18 mouse cellular contexts compared by ENCODE assay signal in genomic region chr1:106597575-106598291, GRCm38 (mm10).
DNase-seq lines count a peak whose midpoint lies in the region; ATAC-seq and TF ChIP-seq lines count a peak whose summit lies in the region.
"Had no signal": no experiment of that assay in that cellular context is flagged by ENCODE, and none has a peak within 500 bp of the region (broad histone marks: within the 10 kb centered on the region; RNA-seq: fewer than 3 reads in every experiment).

No protein-coding gene starts in this region.

- no peaks in the 10 kb centered on the region for H3K36me3 ChIP-seq in kidney, embryonic 15.5 days
- no peaks in the 10 kb centered on the region for H3K36me3 ChIP-seq in kidney, adult 2 months (ENCODE audit: control insufficient read depth, insufficient read depth, low read length)
- H3K36me3 ChIP-seq in limb, embryonic 15.5 days, result no peaks in the 10 kb centered on the region
- no peaks in the 10 kb centered on the region for H3K36me3 ChIP-seq in forebrain, embryonic 13.5 days (ENCODE audit: poor library complexity, severe bottlenecking)
- H3K36me3 ChIP-seq: embryonic facial prominence, embryonic 15.5 days; forebrain, embryonic 10.5 days; G1E; heart, embryonic 13.5 days; hindbrain, embryonic 15.5 days had no signal

- TF ChIP-seq POLR2A in kidney, adult 2 months (IDR thresholded peaks at IDR 0.05; ENCODE audit: low read depth, low read length), result no peak

- H3K27me3 ChIP-seq in kidney, embryonic 15.5 days, result no peaks in the 10 kb centered on the region
- no peaks in the 10 kb centered on the region for H3K27me3 ChIP-seq in kidney, adult 2 months (replicated peaks; ENCODE audit: control insufficient read depth, insufficient read depth, low read length)
- H3K27me3 ChIP-seq in limb, embryonic 15.5 days, result no peaks in the 10 kb centered on the region
- H3K27me3 ChIP-seq in forebrain, embryonic 13.5 days, result no peaks in the 10 kb centered on the region
- H3K27me3 ChIP-seq: embryonic facial prominence, embryonic 15.5 days; heart, embryonic 13.5 days; hindbrain, embryonic 15.5 days had no signal

- no peak for DNase-seq in kidney, adult 2 months
- DNase-seq in A20 (ENCODE audit: low read depth, low spot score), result peak; percentile 15
- peak; percentile 51 for DNase-seq in forelimb bud, embryonic 11.5 days (ENCODE audit: low read depth, low spot score)
- DNase-seq: adrenal gland, adult 8-10 months; adrenal gland, postnatal 36 days; cerebellum, adult 2 months; gastrocnemius, postnatal 14 days; heart, postnatal 36 days had no signal

- no peak overlapping the region for H3K4me3 ChIP-seq in kidney, embryonic 15.5 days (replicated peaks)
- no peak overlapping the region for H3K4me3 ChIP-seq in kidney, adult 2 months (ENCODE audit: insufficient read depth, low read depth, low read length)
- H3K4me3 ChIP-seq in limb, embryonic 15.5 days, result no peak overlapping the region
- H3K4me3 ChIP-seq in forebrain, embryonic 13.5 days, result no peak overlapping the region
- H3K4me3 ChIP-seq: embryonic facial prominence, embryonic 15.5 days; erythroblast, embryonic 14.5 days; forebrain, embryonic 10.5 days; heart, embryonic 13.5 days; hindbrain, embryonic 15.5 days had no signal

- 48% methylated on average over 5 of the region's 5 CpGs for WGBS in kidney, embryonic 15.5 days
- WGBS in kidney, adult 2 months, result 71% methylated on average over 5 of the region's 5 CpGs
- WGBS in limb, embryonic 15.5 days, result 17% methylated on average over 5 of the region's 5 CpGs
- WGBS in forebrain, embryonic 13.5 days, result 70% methylated on average over 5 of the region's 5 CpGs

- H3K4me1 ChIP-seq in kidney, embryonic 15.5 days, result peaks cover 25% of the 10 kb centered on the region
- peaks cover 3% of the 10 kb centered on the region; the same call in 1 of the 2 replicates for H3K4me1 ChIP-seq in kidney, adult 2 months (ENCODE audit: control insufficient read depth, insufficient read depth, low read length)
- H3K4me1 ChIP-seq in limb, embryonic 15.5 days, result peaks cover 12% of the 10 kb centered on the region
- peaks cover 10% of the 10 kb centered on the region for H3K4me1 ChIP-seq in forebrain, embryonic 13.5 days

- no peak overlapping the region for H3K4me2 ChIP-seq in kidney, embryonic 15.5 days
- no peak overlapping the region for H3K4me2 ChIP-seq in limb, embryonic 15.5 days
- no peak overlapping the region for H3K4me2 ChIP-seq in forebrain, embryonic 13.5 days
- H3K4me2 ChIP-seq: embryonic facial prominence, embryonic 15.5 days; heart, embryonic 13.5 days; hindbrain, embryonic 15.5 days had no signal

- no peak overlapping the region for H3K9ac ChIP-seq in kidney, embryonic 15.5 days
- no peak overlapping the region for H3K9ac ChIP-seq in limb, embryonic 15.5 days
- no peak overlapping the region for H3K9ac ChIP-seq in forebrain, embryonic 13.5 days
- H3K9ac ChIP-seq: embryonic facial prominence, embryonic 15.5 days; heart, embryonic 13.5 days; hindbrain, embryonic 15.5 days had no signal

- no peaks in the 10 kb centered on the region for H3K9me3 ChIP-seq in kidney, embryonic 15.5 days (replicated peaks)
- H3K9me3 ChIP-seq in limb, embryonic 15.5 days, result no peaks in the 10 kb centered on the region
- no peaks in the 10 kb centered on the region for H3K9me3 ChIP-seq in forebrain, embryonic 13.5 days (replicated peaks)
- H3K9me3 ChIP-seq: embryonic facial prominence, embryonic 15.5 days; forebrain, embryonic 10.5 days; G1E; heart, embryonic 13.5 days; hindbrain, embryonic 15.5 days had no signal

- peak overlapping the region; percentile 56 for H3K27ac ChIP-seq in kidney, embryonic 15.5 days
- no peak overlapping the region for H3K27ac ChIP-seq in kidney, adult 2 months (ENCODE audit: insufficient read depth, low read depth, low read length)
- peak overlapping the region; percentile 47 for H3K27ac ChIP-seq in limb, embryonic 15.5 days
- H3K27ac ChIP-seq in forebrain, embryonic 13.5 days, result no peak overlapping the region
- H3K27ac ChIP-seq: embryonic facial prominence, embryonic 15.5 days; forebrain, embryonic 10.5 days; heart, embryonic 13.5 days; hindbrain, embryonic 15.5 days had no signal

- peak; percentile 37; the same call in 1 of the 2 replicates for ATAC-seq in kidney, embryonic 15.5 days (replicated peaks; ENCODE audit: low FRiP score)
- peak; percentile 59; the same call in 1 of the 2 replicates for ATAC-seq in limb, embryonic 15.5 days (ENCODE audit: insufficient number of reproducible peaks, low FRiP score, low TSS enrichment, low read depth)
- ATAC-seq in forebrain, embryonic 13.5 days, result no peak
- ATAC-seq: forebrain, embryonic 16.5 days had no signal

- no peak for TF ChIP-seq CTCF in kidney, adult 2 months (conservative IDR thresholded peaks at IDR 0.05; ENCODE audit: insufficient read depth, insufficient read length, low read depth, low read length)

Comparison
In these comparisons a context has a peak if more than half of its experiments do, and no peak if none do; other contexts are left out.
1. H3K27ac ChIP-seq: peak in kidney, embryonic 15.5 days (single experiment) and limb, embryonic 15.5 days (single experiment); none in kidney, adult 2 months (single experiment) and forebrain, embryonic 13.5 days (single experiment).